Mouse (Mus musculus) liver, embryonic 14.5 days (tissue): Measurements from ENCODE around the gene Zfr. TPM values are rescaled to one million over a fixed set of nuclear protein-coding genes. Genes with fewer than 3 reads are reported as not detected.

ENCODE experiments used
- ATAC-seq: fragments of 200-750 bp; cut with Nextera tagmentation; 2 replicates; pipeline ENCODE4 v1.8.0; 2017; ENCODE audit warnings: moderate number of reproducible peaks, mild to moderate bottlenecking, moderate library complexity; ENCODE audit not compliant: insufficient read depth
- DNase-seq, 3 experiments: peaks; one replicate each; pipeline ENCODE4 v3.0.0-alpha.2; 2012 to 2013; ENCODE audit warnings: low read depth in 3 of 3, low spot score in 3 of 3
- H3K27ac ChIP-seq: fragments of 300-500 bp; sonication (generic); 2 replicates; pipeline ENCODE4 v1.5.1; 2014; ENCODE audit warnings: moderate library complexity, mild to moderate bottlenecking, control low read depth, inconsistent platforms
- H3K27me3 ChIP-seq: fragments of 300-500 bp; sonication (generic); 2 replicates; pipeline ENCODE4 v1.6.1; 2014; ENCODE audit warnings: mild to moderate bottlenecking, low read length, moderate library complexity; ENCODE audit not compliant: control insufficient read depth, insufficient read depth
- H3K36me3 ChIP-seq: fragments of 300-500 bp; sonication (generic); replicated peaks from 2 replicates; pipeline ENCODE4 v1.6.1; 2014; ENCODE audit warnings: low read depth; ENCODE audit not compliant: control insufficient read depth, insufficient read depth
- H3K4me1 ChIP-seq, 2 experiments: fragments of 200-500 bp in 1 of 2; fragments of 300-500 bp in 1 of 2; sonication (generic) in 1 of 2; replicated peaks; 2 replicates each; pipeline ENCODE4 v1.6.1; 2012 to 2014; ENCODE audit warnings: antibody characterized with exemption in 1 of 2, inconsistent platforms in 1 of 2, low read length in 1 of 2; ENCODE audit not compliant: control insufficient read depth in 2 of 2, insufficient read depth in 2 of 2
- H3K4me2 ChIP-seq: fragments of 300-500 bp; sonication (generic); 2 replicates; pipeline ENCODE4 v1.6.1; 2014; ENCODE audit warnings: low read depth, mild to moderate bottlenecking, control low read depth, moderate library complexity
- H3K4me3 ChIP-seq, 2 experiments: fragments of 200-500 bp in 1 of 2; fragments of 300-500 bp in 1 of 2; sonication (generic) in 1 of 2; 2 replicates each; pipeline ENCODE4 v1.5.1; 2012 to 2014; ENCODE audit warnings: low read depth in 2 of 2, low read length in 2 of 2, mild to moderate bottlenecking in 2 of 2, control low read depth in 1 of 2, inconsistent platforms in 1 of 2, moderate library complexity in 1 of 2; ENCODE audit not compliant: insufficient read depth in 1 of 2
- H3K9ac ChIP-seq: fragments of 300-500 bp; sonication (generic); replicated peaks from 2 replicates; pipeline ENCODE4 v1.6.1; 2014; ENCODE audit warnings: mild to moderate bottlenecking, control low read depth, moderate library complexity
- H3K9me3 ChIP-seq: fragments of 300-500 bp; sonication (generic); 2 replicates; pipeline ENCODE4 v1.6.1; 2016; ENCODE audit warnings: low read length, mixed read lengths; ENCODE audit not compliant: control insufficient read depth
- CTCF ChIP-seq: IDR thresholded peaks from 2 replicates; pipeline ENCODE4 v1.5.1; 2016; ENCODE audit warnings: antibody characterized with exemption, low read depth, control low read depth
- EP300 ChIP-seq: IDR thresholded peaks from 2 replicates; pipeline ENCODE4 v1.6.1; 2016; ENCODE audit warnings: antibody characterized with exemption, low read depth
- WGBS: fragments of 180-500 bp; shearing (Covaris S2); extraction: QIAGEN DNeasy Blood & Tissue Kit; methylation state at CpG from one replicate; pipeline ENCODE4 v1.1.7; 2014; ENCODE audit not compliant: insufficient replicate concordance; 5-methylcytosine and 5-hydroxymethylcytosine counted together
- polyA plus RNA-seq, 2 experiments: library from polyadenylated mRNA; depleted of rRNA in 1 of 2; stranded (reverse) in 1 of 2; unstranded in 1 of 2; fragments of >200 nt; fragmentation: Nextera tagmentation in 1 of 2; extraction: Ambion mirVana in 1 of 2; gene quantifications; 2 replicates each; pipeline versions ENCODE4 v1.2.1 to v1.2.3; 2012 to 2014

Zfr gene
- polyA plus RNA-seq, 2 experiments = 21.8 to 42.2 TPM

DNA sequence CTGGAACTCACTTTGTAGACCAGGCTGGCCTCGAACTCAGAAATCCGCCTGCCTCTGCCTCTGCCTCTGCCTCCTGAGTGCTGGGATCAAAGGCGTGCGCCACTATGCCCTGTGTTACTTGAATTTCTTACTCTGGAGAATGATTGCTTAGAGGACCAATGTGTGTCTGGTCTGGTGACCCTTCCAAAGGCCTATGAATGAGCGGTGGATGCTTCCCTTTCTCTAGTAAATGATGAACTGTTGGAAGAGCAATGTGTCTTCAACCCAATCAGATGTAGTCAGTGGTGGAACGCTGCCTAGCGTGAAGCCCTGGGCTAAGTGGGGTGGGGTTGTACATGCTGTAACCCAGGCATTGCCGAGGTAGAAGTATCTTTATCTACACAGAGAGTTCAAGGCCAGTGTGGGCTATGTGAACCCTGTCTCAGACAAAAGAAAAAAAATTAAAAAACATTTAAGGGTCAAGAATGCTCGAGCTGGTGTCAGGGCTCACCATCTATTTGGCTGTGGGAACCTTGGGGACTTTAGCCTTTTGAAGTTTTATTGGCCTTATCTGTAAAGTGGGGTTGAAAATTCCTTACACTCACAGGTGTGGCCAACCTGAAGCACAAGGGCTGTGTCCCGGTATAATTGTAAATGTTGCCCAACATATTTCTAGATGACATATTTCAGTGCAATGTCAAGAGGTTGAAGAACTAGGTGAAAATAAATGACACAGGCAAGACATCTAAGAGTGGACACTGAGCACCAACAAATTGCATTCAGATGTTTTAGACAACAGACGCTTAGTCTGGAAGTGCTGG is 101.2 kb downstream of the Zfr start:
- ATAC-seq = no peak

DNA sequence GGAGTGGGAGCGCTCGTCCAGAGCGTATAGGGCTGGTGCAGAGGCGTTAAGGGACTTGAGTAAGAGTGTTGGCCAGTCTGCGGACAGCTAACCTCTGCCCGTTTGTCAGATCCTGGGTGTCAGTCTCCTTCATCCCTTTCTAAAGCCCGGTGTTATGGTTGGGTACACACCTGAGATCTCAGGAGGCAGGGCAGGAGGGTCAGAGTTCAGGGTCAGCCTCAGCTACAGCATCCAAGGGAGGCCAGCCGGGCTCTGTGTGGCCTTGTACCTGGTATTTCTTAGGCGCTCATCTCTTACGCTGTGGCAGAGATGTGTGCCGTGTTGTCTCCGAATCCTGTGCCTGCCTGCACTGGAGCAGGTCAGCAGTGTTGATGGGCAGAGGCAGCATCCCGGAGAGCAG is 103.5 kb downstream of the Zfr start:
- TF ChIP-seq CTCF (no peak), EP300 (no peak)
- no peak overlapping the region for H3K27ac ChIP-seq
- 83% methylated on average over 13 of the region's 13 CpGs for WGBS
- ATAC-seq = no peak
- no peaks in the 10 kb centered on the region for H3K36me3 ChIP-seq
- H3K27me3 ChIP-seq = no peaks in the 10 kb centered on the region
- H3K4me3 ChIP-seq = no peak overlapping the region
- peaks cover 4 to 28% of the 10 kb centered on the region in 2 experiments; a peak in 3 of 4 replicates for H3K4me1 ChIP-seq
- DNase-seq = no peak
- no peaks in the 10 kb centered on the region for H3K9me3 ChIP-seq
- no peak overlapping the region for H3K9ac ChIP-seq
- no peak overlapping the region for H3K4me2 ChIP-seq

More for the DNA sequence above, 101.2 kb downstream of the Zfr start:
- no peak overlapping the region for H3K4me2 ChIP-seq
- H3K27me3 ChIP-seq = no peaks in the 10 kb centered on the region
- TF ChIP-seq CTCF (no peak), EP300 (no peak)
- H3K9ac ChIP-seq = no peak overlapping the region
- peaks cover 0 to 25% of the 10 kb centered on the region in 2 experiments; a peak in 3 of 4 replicates for H3K4me1 ChIP-seq
- DNase-seq = no peak
- H3K27ac ChIP-seq = no peak overlapping the region
- 60% methylated on average over 11 of the region's 11 CpGs for WGBS
- no peaks in the 10 kb centered on the region for H3K36me3 ChIP-seq
- H3K9me3 ChIP-seq = no peaks in the 10 kb centered on the region
- H3K4me3 ChIP-seq = no peak overlapping the region

DNA sequence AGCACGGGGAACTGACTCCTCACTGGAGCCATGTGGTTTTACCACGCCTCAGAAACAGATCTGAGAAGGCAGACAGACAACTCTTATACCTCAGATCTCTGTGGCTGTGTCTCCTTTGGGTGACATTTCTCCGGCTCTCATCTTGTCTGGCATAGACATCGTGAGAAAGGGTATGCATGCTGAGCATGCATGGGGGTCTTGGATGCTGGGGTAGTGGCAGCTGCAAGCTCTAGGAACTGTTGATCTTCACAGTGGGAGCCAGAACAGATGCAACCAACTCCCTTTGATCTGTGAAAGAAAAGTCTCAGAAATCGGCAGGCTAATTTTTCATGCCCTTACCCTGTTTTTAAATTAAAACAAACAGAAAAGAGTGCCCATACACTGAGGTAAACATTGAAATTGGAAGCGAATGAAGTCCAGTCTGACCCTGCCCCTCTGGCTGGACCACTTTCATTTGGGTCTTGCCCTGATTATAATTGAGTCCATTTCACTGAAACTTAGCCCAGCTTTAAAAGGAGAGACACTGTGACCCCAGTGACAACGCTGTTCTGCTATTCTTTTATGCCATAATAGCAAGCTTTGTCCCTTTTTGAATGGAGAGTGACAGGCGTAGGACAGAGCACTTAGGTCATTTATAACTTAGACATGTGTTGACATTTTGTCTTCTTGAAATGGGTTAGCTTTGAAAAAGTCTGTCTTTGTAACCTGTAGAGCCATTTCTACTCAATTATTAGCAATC is 105.1 kb downstream of the Zfr start:
- no peaks in the 10 kb centered on the region for H3K36me3 ChIP-seq
- TF ChIP-seq EP300 (no peak), CTCF (no peak)
- peaks cover 9 to 40% of the 10 kb centered on the region in 2 experiments; a peak in 3 of 4 replicates for H3K4me1 ChIP-seq
- no peaks in the 10 kb centered on the region for H3K27me3 ChIP-seq
- no peaks in the 10 kb centered on the region for H3K9me3 ChIP-seq
- DNase-seq (no peak), ATAC-seq (no peak)
- 46% methylated on average over 8 of the region's 8 CpGs for WGBS
- H3K27ac ChIP-seq = no peak overlapping the region
- H3K9ac ChIP-seq = no peak overlapping the region
- no peak overlapping the region for H3K4me2 ChIP-seq
- no peak overlapping the region for H3K4me3 ChIP-seq

DNA sequence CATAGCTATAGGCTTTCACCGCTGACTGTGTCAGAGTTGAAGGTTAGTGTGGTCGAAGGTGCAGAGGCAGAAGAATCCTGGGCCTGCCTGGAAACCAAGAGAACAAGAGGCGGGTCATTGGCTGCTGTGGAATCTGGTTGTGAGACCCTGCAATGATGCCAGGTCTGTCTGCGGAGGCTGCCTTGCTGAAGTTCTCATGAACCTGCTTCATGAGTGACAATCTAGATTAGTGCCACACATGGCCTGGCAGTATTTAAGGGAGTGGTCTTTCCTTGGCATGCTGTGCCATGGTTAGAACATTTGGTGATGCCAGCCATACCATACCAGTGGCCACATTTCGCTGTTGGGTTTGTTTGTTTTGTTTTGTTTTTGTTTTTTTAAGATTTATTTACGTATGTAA is 105.8 kb downstream of the Zfr start:
- H3K9me3 ChIP-seq = no peaks in the 10 kb centered on the region
- H3K4me1 ChIP-seq = peaks cover 9 to 45% of the 10 kb centered on the region in 2 experiments; a peak in 3 of 4 replicates
- H3K36me3 ChIP-seq = no peaks in the 10 kb centered on the region
- no peak overlapping the region for H3K27ac ChIP-seq
- H3K4me2 ChIP-seq = no peak overlapping the region
- WGBS = 74% methylated on average over 6 of the region's 6 CpGs
- ATAC-seq (no peak), DNase-seq (no peak)
- no peak overlapping the region for H3K9ac ChIP-seq
- TF ChIP-seq EP300 (no peak), CTCF (no peak)
- no peaks in the 10 kb centered on the region for H3K27me3 ChIP-seq
- H3K4me3 ChIP-seq = no peak overlapping the region

DNA sequence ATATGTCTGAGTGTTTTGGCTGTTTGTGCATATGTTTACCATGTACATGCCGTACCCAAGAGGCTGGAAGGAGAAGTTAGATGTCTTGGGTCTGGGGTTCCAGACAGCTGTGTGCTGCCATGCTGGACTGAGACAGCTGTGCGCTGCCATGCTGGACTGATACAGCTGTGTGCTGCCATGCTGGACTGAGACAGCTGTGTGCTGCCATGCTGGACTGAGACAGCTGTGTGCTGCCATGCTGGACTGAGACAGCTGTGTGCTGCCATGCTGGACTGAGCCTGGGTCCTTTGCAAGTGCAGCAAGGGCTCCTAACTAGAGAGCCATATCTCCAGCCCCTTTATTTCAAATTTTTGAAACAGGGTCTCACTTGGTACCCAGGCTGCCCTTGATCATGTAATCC is 106.6 kb downstream of the Zfr start:
- Histone ChIP-seq H3K27ac (no peak overlapping the region), H3K9ac (no peak overlapping the region), H3K4me2 (no peak overlapping the region), H3K36me3 (no peaks in the 10 kb centered on the region), H3K4me1 (peaks cover 12 to 44% of the 10 kb centered on the region in 2 experiments; a peak in 3 of 4 replicates), H3K4me3 (no peak overlapping the region), H3K27me3 (no peaks in the 10 kb centered on the region), H3K9me3 (no peaks in the 10 kb centered on the region)
- ATAC-seq (no peak), DNase-seq (no peak)
- WGBS = 86% methylated on average over 2 of the region's 2 CpGs
- TF ChIP-seq EP300 (no peak), CTCF (no peak)
